Mouse (Mus musculus): ENCODE measurements around the gene Rnf103.

Gene Rnf103

GRCm38 (mm10) chr6:71492756-71493674, 679 bp upstream of the Rnf103 start:
- DNase-seq = no peak

GRCm38 (mm10) chr6:71494341-71495020, 787 bp downstream of the Rnf103 start:
- peak; percentile 60 for DNase-seq

GRCm38 (mm10) chr6:71500575-71500974, 6.9 kb downstream of the Rnf103 start:
- DNase-seq = no peak

GRCm38 (mm10) chr6:71503001-71503400, 9.3 kb downstream of the Rnf103 start:
- DNase-seq = no peak

- no peak for DNase-seq
Observed at GRCm38 (mm10) chr6:71503670-71504069, 10.0 kb downstream of the Rnf103 start.

GRCm38 (mm10) chr6:71504091-71504490, 10.4 kb downstream of the Rnf103 start:
- DNase-seq = no peak

- no peak for DNase-seq
Observed at GRCm38 (mm10) chr6:71505671-71506070, 12.0 kb downstream of the Rnf103 start.

GRCm38 (mm10) chr6:71519476-71519875, 25.8 kb downstream of the Rnf103 start:
- DNase-seq = no peak

- no peak for DNase-seq
Observed at GRCm38 (mm10) chr6:71525556-71525955, 31.9 kb downstream of the Rnf103 start.

- no peak for DNase-seq
Observed at GRCm38 (mm10) chr6:71527056-71527455, 33.4 kb downstream of the Rnf103 start.

- no peak for DNase-seq
Observed at GRCm38 (mm10) chr6:71527826-71528225, 34.1 kb downstream of the Rnf103 start.

- DNase-seq = no peak
Observed at GRCm38 (mm10) chr6:71530176-71530575, 36.5 kb downstream of the Rnf103 start.

GRCm38 (mm10) chr6:71537286-71537685, 43.6 kb downstream of the Rnf103 start:
- no peak for DNase-seq

GRCm38 (mm10) chr6:71543686-71544499, 50.2 kb downstream of the Rnf103 start, which contains the start of gene Chmp3:
Gene Chmp3, plus strand, starts transcription at chr6:71543797.
- DNase-seq = peak; percentile 97

- peak; percentile 9 for DNase-seq
Observed at GRCm38 (mm10) chr6:71555507-71555951, 61.8 kb downstream of the Rnf103 start.

- no peak for DNase-seq
Observed at GRCm38 (mm10) chr6:71556826-71557225, 63.1 kb downstream of the Rnf103 start.
